In the genomic region with DNA sequence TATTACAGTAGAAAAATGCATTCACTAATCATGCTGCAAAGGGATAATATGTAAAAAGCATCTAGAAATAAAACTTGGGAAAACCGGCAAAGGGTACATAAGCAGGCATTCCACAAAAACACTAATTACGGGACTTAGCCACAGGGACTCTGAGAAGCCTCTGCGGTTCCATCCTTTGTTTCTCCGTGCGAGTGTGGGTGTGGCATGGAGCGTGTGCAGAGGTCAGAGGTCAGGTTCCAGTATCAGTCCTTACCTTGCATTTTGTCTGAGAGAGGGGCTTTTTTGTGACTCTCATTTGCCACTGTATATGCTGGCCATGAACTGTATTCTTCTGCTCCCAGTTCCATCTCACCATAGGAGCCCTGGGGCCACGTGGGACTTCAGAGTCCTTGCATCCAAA, we compare ENCODE assay signal across 16 mouse cellular contexts.
"Had no signal": no experiment of that assay in that cellular context is flagged by ENCODE, and none has a peak within 500 bp of the region (broad histone marks: within the 10 kb centered on the region; RNA-seq: fewer than 3 reads in every experiment).

No protein-coding gene starts in this region.

- DNase-seq: lung, adult 2 months; lung, postnatal 14 days; lung, postnatal 36 days; midbrain, embryonic 14.5 days; right cerebral cortex, postnatal 14 days; thymus, adult 2 months; thymus, postnatal 25 days; thymus, postnatal 4 days had no signal

- H3K27ac ChIP-seq: lung, embryonic 15.5 days; midbrain, embryonic 10.5 days; midbrain, embryonic 12.5 days; neural tube, embryonic 12.5 days; stomach, embryonic 15.5 days; stomach, postnatal 0 days had no signal

- ATAC-seq: lung, postnatal 0 days; midbrain, embryonic 16.5 days had no signal

- H3K9ac ChIP-seq: lung, embryonic 15.5 days; midbrain, embryonic 12.5 days; neural tube, embryonic 12.5 days; stomach, embryonic 15.5 days had no signal

- H3K4me2 ChIP-seq: lung, embryonic 15.5 days; midbrain, embryonic 12.5 days; neural tube, embryonic 12.5 days; stomach, embryonic 15.5 days had no signal

- H3K9me3 ChIP-seq: lung, embryonic 15.5 days; midbrain, embryonic 10.5 days; midbrain, embryonic 12.5 days; neural tube, embryonic 12.5 days; stomach, embryonic 15.5 days had no signal

- H3K27me3 ChIP-seq: lung, embryonic 15.5 days; midbrain, embryonic 12.5 days; neural tube, embryonic 12.5 days; stomach, embryonic 15.5 days had no signal

- H3K4me1 ChIP-seq: lung, embryonic 15.5 days; midbrain, embryonic 12.5 days; neural tube, embryonic 12.5 days; stomach, embryonic 15.5 days had no signal

- H3K4me3 ChIP-seq: lung, embryonic 15.5 days; midbrain, embryonic 10.5 days; midbrain, embryonic 12.5 days; neural tube, embryonic 12.5 days; stomach, embryonic 15.5 days had no signal
